Mouse (Mus musculus): ENCODE results near the gene Cldn11. TPM values are rescaled to one million over a fixed set of nuclear protein-coding genes. Genes with fewer than 3 reads are reported as not detected.
A peak's percentile ranks its signal among the peaks of the same experiment; 100 is the strongest.

The Cldn11 gene
- total and polyA plus RNA-seq, 3 experiments: 0.57 to 0.94 (median 0.68) TPM

DNA sequence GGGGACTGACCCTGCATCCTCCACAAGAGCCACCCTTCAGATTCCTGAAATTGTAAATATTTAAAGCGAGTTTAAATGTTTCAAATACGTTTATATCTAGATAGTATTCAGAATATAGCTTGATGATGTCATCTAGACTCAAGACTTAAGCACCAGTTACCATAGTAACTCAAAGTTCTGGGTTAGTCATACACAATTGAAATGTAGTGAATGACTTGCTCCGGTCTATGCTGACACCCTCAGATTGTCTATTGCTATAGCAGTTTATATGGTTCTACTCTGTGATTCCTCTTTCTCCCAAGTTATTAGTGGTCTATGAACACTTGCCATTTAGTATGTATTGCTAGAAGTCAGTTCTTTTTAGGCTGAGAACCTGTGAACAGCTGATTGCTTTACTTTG, 40.6 kb upstream of the Cldn11 start:
- Histone ChIP-seq H3K27ac (no peak overlapping the region), H3K4me3 (no peak overlapping the region), H3K4me1 (ENCODE audit: control insufficient read depth, insufficient read depth, low read length) (peaks cover 11% of the 10 kb centered on the region), H3K36me3 (ENCODE audit: control insufficient read depth, insufficient read depth, low read length) (peaks cover 9% of the 10 kb centered on the region), H3K79me2 (replicated peaks; ENCODE audit: control insufficient read depth, insufficient read depth, low read length) (peaks cover 3% of the 10 kb centered on the region; the same call in 1 of the 2 replicates), H3K27me3 (ENCODE audit: control insufficient read depth, insufficient read depth, low read length) (no peaks in the 10 kb centered on the region), H3K9ac (ENCODE audit: low read depth, low read length) (no peak overlapping the region)
- peak; percentile 60 for TF ChIP-seq CTCF (IDR thresholded peaks at IDR 0.05)
- TF ChIP-seq EP300 (IDR thresholded peaks at IDR 0.05; ENCODE audit: insufficient read depth, low read depth, low read length): no peak
- no peak for TF ChIP-seq POLR2A (IDR thresholded peaks at IDR 0.05; ENCODE audit: insufficient read depth, low read depth, low read length)
- intact Hi-C loops (cut with DNase I): no loop called here
- no peak for DNase-seq
- 43% methylated on average over 3 of the region's 3 CpGs for WGBS

DNA sequence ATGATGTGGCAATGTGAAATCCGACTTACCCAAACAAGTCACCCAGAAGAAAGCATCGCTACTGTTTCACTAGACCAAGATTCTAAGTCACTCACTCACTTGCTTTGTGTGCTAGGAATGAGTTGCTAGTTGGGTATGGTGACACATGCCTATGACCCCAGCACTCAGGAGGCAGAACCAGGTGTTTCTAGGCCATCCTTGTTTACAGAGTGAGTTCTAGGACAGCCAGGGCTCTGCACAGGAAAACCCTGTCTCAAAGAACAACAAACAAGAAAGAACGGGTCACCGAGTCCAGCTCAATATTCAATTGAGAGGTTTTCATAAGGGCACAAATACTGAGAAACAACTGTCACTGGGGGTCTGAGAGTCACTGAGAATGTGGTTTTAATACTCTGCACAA, 26.6 kb upstream of the Cldn11 start:
- H3K27me3 ChIP-seq (ENCODE audit: control insufficient read depth, insufficient read depth, low read length): no peaks in the 10 kb centered on the region
- no peak overlapping the region for H3K9ac ChIP-seq (ENCODE audit: low read depth, low read length)
- H3K4me3 ChIP-seq: no peak overlapping the region
- TF ChIP-seq POLR2A (IDR thresholded peaks at IDR 0.05; ENCODE audit: insufficient read depth, low read depth, low read length) (no peak), CTCF (IDR thresholded peaks at IDR 0.05) (no peak), EP300 (IDR thresholded peaks at IDR 0.05; ENCODE audit: insufficient read depth, low read depth, low read length) (no peak)
- H3K27ac ChIP-seq: no peak overlapping the region
- H3K4me1 ChIP-seq (ENCODE audit: control insufficient read depth, insufficient read depth, low read length): no peaks in the 10 kb centered on the region; the same call in 1 of the 2 replicates
- no peak for DNase-seq
- intact Hi-C loops (cut with DNase I): no loop called here
- no peaks in the 10 kb centered on the region for H3K79me2 ChIP-seq (replicated peaks; ENCODE audit: control insufficient read depth, insufficient read depth, low read length)
- WGBS: 75% methylated on average over 4 of the region's 4 CpGs
- no peaks in the 10 kb centered on the region; the same call in 1 of the 2 replicates for H3K36me3 ChIP-seq (ENCODE audit: control insufficient read depth, insufficient read depth, low read length)

DNA sequence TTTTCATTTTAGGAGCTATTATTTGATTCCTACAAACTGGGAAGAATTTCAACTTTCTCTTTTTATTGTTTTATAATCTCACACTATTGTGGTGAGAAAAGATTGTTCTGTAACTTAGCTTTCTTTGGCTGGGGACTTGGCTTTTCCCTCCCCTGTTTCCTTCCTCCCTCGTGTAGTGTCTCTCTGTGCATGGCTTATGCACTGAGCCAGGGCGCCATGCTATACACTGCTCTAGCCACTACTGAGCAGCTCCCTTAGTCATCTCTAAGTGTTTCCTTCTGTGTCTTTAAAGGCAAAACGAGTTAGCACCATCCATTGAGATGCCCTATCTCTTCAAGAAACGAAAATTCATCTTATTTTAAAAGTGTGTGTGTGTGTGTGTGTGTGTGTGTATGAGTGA, 23.4 kb upstream of the Cldn11 start:
- TF ChIP-seq POLR2A (IDR thresholded peaks at IDR 0.05; ENCODE audit: insufficient read depth, low read depth, low read length) (no peak), EP300 (IDR thresholded peaks at IDR 0.05; ENCODE audit: insufficient read depth, low read depth, low read length) (no peak), CTCF (IDR thresholded peaks at IDR 0.05) (no peak)
- no peaks in the 10 kb centered on the region for H3K27me3 ChIP-seq (ENCODE audit: control insufficient read depth, insufficient read depth, low read length)
- DNase-seq: no peak
- intact Hi-C loops (cut with DNase I): no loop called here
- no peak overlapping the region for H3K9ac ChIP-seq (ENCODE audit: low read depth, low read length)
- H3K4me1 ChIP-seq (ENCODE audit: control insufficient read depth, insufficient read depth, low read length): no peaks in the 10 kb centered on the region; the same call in 1 of the 2 replicates
- H3K36me3 ChIP-seq (ENCODE audit: control insufficient read depth, insufficient read depth, low read length): no peaks in the 10 kb centered on the region
- no peak overlapping the region for H3K27ac ChIP-seq
- WGBS: 42% methylated on average over 4 of the region's 4 CpGs
- no peaks in the 10 kb centered on the region for H3K79me2 ChIP-seq (replicated peaks; ENCODE audit: control insufficient read depth, insufficient read depth, low read length)
- no peak overlapping the region for H3K4me3 ChIP-seq

DNA sequence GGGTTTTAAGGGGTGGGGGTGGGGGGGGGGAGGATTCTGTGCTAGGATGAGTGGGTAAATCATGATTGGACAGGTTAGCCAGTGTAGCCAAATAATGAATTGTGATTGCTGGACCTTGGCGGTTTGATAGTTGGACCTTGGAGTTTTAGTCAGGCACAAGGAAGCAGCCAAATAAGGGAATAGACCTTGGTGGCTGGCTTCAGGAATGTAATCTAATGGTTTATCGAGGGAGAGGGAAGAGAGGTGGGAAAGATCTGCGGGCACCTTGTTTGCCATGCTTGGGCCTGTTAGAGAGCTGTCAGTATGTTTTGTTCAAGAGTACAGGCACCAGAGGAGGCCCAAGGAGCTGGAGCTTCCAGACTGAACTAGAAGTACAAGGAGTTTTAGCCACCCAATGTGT, 22.9 kb upstream of the Cldn11 start:
- 72% methylated on average over 3 of the region's 3 CpGs for WGBS
- no peak overlapping the region for H3K27ac ChIP-seq

DNA sequence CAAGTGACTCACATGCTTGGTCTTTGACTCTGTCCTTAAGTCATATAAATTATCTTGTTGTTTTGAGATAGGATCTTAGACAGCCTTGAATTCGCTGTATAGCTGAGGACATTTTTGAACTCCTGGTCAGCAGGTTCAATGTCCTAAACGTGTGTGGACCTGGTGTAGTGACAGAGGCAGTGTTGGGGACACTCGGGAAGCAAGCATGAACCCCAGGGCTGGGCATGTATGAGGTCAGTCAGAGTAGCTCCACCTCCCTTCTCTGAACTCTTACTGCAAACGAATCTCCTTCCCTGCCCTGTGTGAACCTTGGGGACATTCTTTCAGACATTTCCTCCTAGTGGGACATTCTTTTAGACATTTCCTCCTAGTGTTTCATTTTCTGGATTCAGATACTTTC, 20.0 kb upstream of the Cldn11 start:
- H3K9ac ChIP-seq (ENCODE audit: low read depth, low read length): no peak overlapping the region
- intact Hi-C loops (cut with DNase I): loop anchor here (10.0 kb wide), 1 partner anchor 535 kb away; the partner anchor contains the start of gene Actrt3
- no peak for TF ChIP-seq CTCF (IDR thresholded peaks at IDR 0.05)
- TF ChIP-seq EP300 (IDR thresholded peaks at IDR 0.05; ENCODE audit: insufficient read depth, low read depth, low read length): no peak
- no peak for TF ChIP-seq POLR2A (IDR thresholded peaks at IDR 0.05; ENCODE audit: insufficient read depth, low read depth, low read length)
- no peak for DNase-seq
- no peak overlapping the region for H3K27ac ChIP-seq
- 26% methylated on average over 4 of the region's 4 CpGs for WGBS
- H3K79me2 ChIP-seq (replicated peaks; ENCODE audit: control insufficient read depth, insufficient read depth, low read length): no peaks in the 10 kb centered on the region
- H3K27me3 ChIP-seq (ENCODE audit: control insufficient read depth, insufficient read depth, low read length): no peaks in the 10 kb centered on the region
- peaks cover 6% of the 10 kb centered on the region; the same call in 1 of the 2 replicates for H3K4me1 ChIP-seq (ENCODE audit: control insufficient read depth, insufficient read depth, low read length)
- H3K4me3 ChIP-seq: no peak overlapping the region
- no peaks in the 10 kb centered on the region for H3K36me3 ChIP-seq (ENCODE audit: control insufficient read depth, insufficient read depth, low read length)

More for the DNA sequence above, 22.9 kb upstream of the Cldn11 start:
- TF ChIP-seq POLR2A (IDR thresholded peaks at IDR 0.05; ENCODE audit: insufficient read depth, low read depth, low read length) (no peak), CTCF (IDR thresholded peaks at IDR 0.05) (no peak), EP300 (IDR thresholded peaks at IDR 0.05; ENCODE audit: insufficient read depth, low read depth, low read length) (no peak)
- intact Hi-C loops (cut with DNase I): no loop called here
- no peak for DNase-seq
- H3K79me2 ChIP-seq (replicated peaks; ENCODE audit: control insufficient read depth, insufficient read depth, low read length): no peaks in the 10 kb centered on the region
- H3K9ac ChIP-seq (ENCODE audit: low read depth, low read length): no peak overlapping the region
- H3K27me3 ChIP-seq (ENCODE audit: control insufficient read depth, insufficient read depth, low read length): no peaks in the 10 kb centered on the region
- H3K4me1 ChIP-seq (ENCODE audit: control insufficient read depth, insufficient read depth, low read length): no peaks in the 10 kb centered on the region; the same call in 1 of the 2 replicates
- no peaks in the 10 kb centered on the region for H3K36me3 ChIP-seq (ENCODE audit: control insufficient read depth, insufficient read depth, low read length)
- no peak overlapping the region for H3K4me3 ChIP-seq

DNA sequence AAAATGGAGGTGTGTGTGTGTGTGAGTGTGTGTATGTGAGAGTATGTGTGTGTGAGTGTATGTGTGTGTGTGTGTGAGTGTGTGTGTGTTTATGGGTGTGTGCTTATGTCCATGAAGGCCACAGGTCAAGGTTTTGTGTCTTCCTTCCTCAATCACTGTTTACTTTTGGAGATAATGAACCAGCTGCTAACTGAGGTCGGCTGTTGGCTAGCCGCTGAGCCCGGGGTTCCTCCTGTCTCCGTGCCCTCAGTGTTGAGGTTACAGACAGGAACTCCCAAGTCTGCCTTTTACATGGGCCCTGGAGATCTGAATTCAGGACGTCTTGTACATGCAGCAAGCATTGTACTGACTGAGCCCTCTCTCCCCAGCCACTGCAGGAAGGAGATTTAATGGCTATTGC, 16.1 kb upstream of the Cldn11 start:
- Histone ChIP-seq H3K27ac (no peak overlapping the region), H3K36me3 (ENCODE audit: control insufficient read depth, insufficient read depth, low read length) (no peaks in the 10 kb centered on the region), H3K79me2 (replicated peaks; ENCODE audit: control insufficient read depth, insufficient read depth, low read length) (no peaks in the 10 kb centered on the region), H3K27me3 (ENCODE audit: control insufficient read depth, insufficient read depth, low read length) (no peaks in the 10 kb centered on the region), H3K4me3 (no peak overlapping the region), H3K9ac (ENCODE audit: low read depth, low read length) (no peak overlapping the region), H3K4me1 (ENCODE audit: control insufficient read depth, insufficient read depth, low read length) (peaks cover 6% of the 10 kb centered on the region; the same call in 1 of the 2 replicates)
- intact Hi-C loops (cut with DNase I): loop anchor here (10.0 kb wide), 1 partner anchor 539 kb away; the partner anchor contains the start of gene Actrt3
- no peak for DNase-seq
- 26% methylated on average over 5 of the region's 5 CpGs for WGBS
- TF ChIP-seq CTCF (IDR thresholded peaks at IDR 0.05) (no peak), EP300 (IDR thresholded peaks at IDR 0.05; ENCODE audit: insufficient read depth, low read depth, low read length) (no peak), POLR2A (IDR thresholded peaks at IDR 0.05; ENCODE audit: insufficient read depth, low read depth, low read length) (no peak)

All from heart, adult 2 months (tissue).